Mouse (Mus musculus): ENCODE data around the gene Gpr157. TPM values are rescaled to one million over a fixed set of nuclear protein-coding genes. Genes with fewer than 3 reads are reported as not detected.

Gene Gpr157
- polyA plus RNA-seq, 1 experiment from 2014 or later: 1.6 TPM

- TF ChIP-seq EP300 (IDR thresholded peaks at IDR 0.05) (no peak), CTCF (IDR thresholded peaks at IDR 0.05) (no peak)
- no peak for ATAC-seq
- no peak overlapping the region for H3K4me3 ChIP-seq (ENCODE audit: low read depth, low read length)
- no peaks in the 10 kb centered on the region for H3K36me3 ChIP-seq (ENCODE audit: insufficient read depth, low read length)
- DNase-seq (ENCODE audit: low spot score): peak; percentile 33
- H3K27ac ChIP-seq (ENCODE audit: low read length): no peak overlapping the region
- H3K4me1 ChIP-seq (ENCODE audit: insufficient read depth, low read depth, low read length): no peaks in the 10 kb centered on the region; the same call in 1 of the 2 replicates
- no peak overlapping the region for H3K9ac ChIP-seq (replicated peaks; ENCODE audit: low read depth)
- no peaks in the 10 kb centered on the region for H3K27me3 ChIP-seq (replicated peaks; ENCODE audit: insufficient read depth, low read length)
- 44% methylated on average over 14 of the region's 14 CpGs for WGBS
- no peaks in the 10 kb centered on the region for H3K9me3 ChIP-seq (ENCODE audit: low read length)
- H3K4me2 ChIP-seq (replicated peaks; ENCODE audit: low read depth, low read length): 0 out of 2 replicates have a peak overlapping the region, but pooled peaks have one; percentile 8
These were observed 32.5 kb downstream of the Gpr157 start for GRCm38 (mm10) chr4:150119640-150120039.

- 25% methylated on average over 15 of the region's 15 CpGs for WGBS
- Histone ChIP-seq H3K9me3 (ENCODE audit: low read length) (no peaks in the 10 kb centered on the region), H3K27me3 (replicated peaks; ENCODE audit: insufficient read depth, low read length) (no peaks in the 10 kb centered on the region), H3K9ac (replicated peaks; ENCODE audit: low read depth) (no peak overlapping the region), H3K36me3 (ENCODE audit: insufficient read depth, low read length) (no peaks in the 10 kb centered on the region), H3K4me1 (ENCODE audit: insufficient read depth, low read depth, low read length) (no peaks in the 10 kb centered on the region; the same call in 1 of the 2 replicates), H3K4me2 (replicated peaks; ENCODE audit: low read depth, low read length) (no peak overlapping the region), H3K4me3 (ENCODE audit: low read depth, low read length) (no peak overlapping the region), H3K27ac (ENCODE audit: low read length) (no peak overlapping the region)
- TF ChIP-seq EP300 (IDR thresholded peaks at IDR 0.05): 0 out of 2 replicates have a peak, but pooled peaks have one; percentile 35
- peak; percentile 41 for TF ChIP-seq CTCF (IDR thresholded peaks at IDR 0.05)
- DNase-seq (ENCODE audit: low spot score): peak; percentile 84
- ATAC-seq: peak; percentile 87
These were observed 33.1 kb downstream of the Gpr157 start for GRCm38 (mm10) chr4:150120173-150120833.

- no peaks in the 10 kb centered on the region for H3K9me3 ChIP-seq (ENCODE audit: low read length)
- no peak overlapping the region for H3K27ac ChIP-seq (ENCODE audit: low read length)
- TF ChIP-seq EP300 (IDR thresholded peaks at IDR 0.05) (no peak), CTCF (IDR thresholded peaks at IDR 0.05) (no peak)
- H3K27me3 ChIP-seq (replicated peaks; ENCODE audit: insufficient read depth, low read length): no peaks in the 10 kb centered on the region
- no peaks in the 10 kb centered on the region; the same call in 1 of the 2 replicates for H3K4me1 ChIP-seq (ENCODE audit: insufficient read depth, low read depth, low read length)
- WGBS: 69% methylated on average over 8 of the region's 8 CpGs
- DNase-seq (ENCODE audit: low spot score): no peak
- H3K36me3 ChIP-seq (ENCODE audit: insufficient read depth, low read length): no peaks in the 10 kb centered on the region
- H3K4me2 ChIP-seq (replicated peaks; ENCODE audit: low read depth, low read length): no peak overlapping the region
- H3K4me3 ChIP-seq (ENCODE audit: low read depth, low read length): no peak overlapping the region
- no peak for ATAC-seq
- no peak overlapping the region for H3K9ac ChIP-seq (replicated peaks; ENCODE audit: low read depth)
These were observed 34.3 kb downstream of the Gpr157 start for GRCm38 (mm10) chr4:150121430-150121829.

- Histone ChIP-seq H3K4me2 (replicated peaks; ENCODE audit: low read depth, low read length) (no peak overlapping the region), H3K36me3 (ENCODE audit: insufficient read depth, low read length) (no peaks in the 10 kb centered on the region), H3K9me3 (ENCODE audit: low read length) (no peaks in the 10 kb centered on the region), H3K27ac (ENCODE audit: low read length) (no peak overlapping the region), H3K4me1 (ENCODE audit: insufficient read depth, low read depth, low read length) (no peaks in the 10 kb centered on the region; the same call in 1 of the 2 replicates), H3K4me3 (ENCODE audit: low read depth, low read length) (no peak overlapping the region), H3K9ac (replicated peaks; ENCODE audit: low read depth) (no peak overlapping the region), H3K27me3 (replicated peaks; ENCODE audit: insufficient read depth, low read length) (no peaks in the 10 kb centered on the region)
- DNase-seq (ENCODE audit: low spot score) (no peak), ATAC-seq (0 out of 2 replicates have a peak, but pooled peaks have one; percentile 6)
- 42% methylated on average over 3 of the region's 3 CpGs for WGBS
- TF ChIP-seq CTCF (IDR thresholded peaks at IDR 0.05) (no peak), EP300 (IDR thresholded peaks at IDR 0.05) (no peak)
These were observed 35.3 kb downstream of the Gpr157 start for GRCm38 (mm10) chr4:150122476-150122875.

- no peak for DNase-seq (ENCODE audit: low spot score)
- H3K27me3 ChIP-seq (replicated peaks; ENCODE audit: insufficient read depth, low read length): no peaks in the 10 kb centered on the region
- no peak overlapping the region for H3K9ac ChIP-seq (replicated peaks; ENCODE audit: low read depth)
- no peak overlapping the region for H3K4me2 ChIP-seq (replicated peaks; ENCODE audit: low read depth, low read length)
- no peaks in the 10 kb centered on the region for H3K36me3 ChIP-seq (ENCODE audit: insufficient read depth, low read length)
- 90% methylated on average over 5 of the region's 5 CpGs for WGBS
- TF ChIP-seq CTCF (IDR thresholded peaks at IDR 0.05): no peak
- no peak for TF ChIP-seq EP300 (IDR thresholded peaks at IDR 0.05)
- no peak for ATAC-seq
- no peak overlapping the region for H3K4me3 ChIP-seq (ENCODE audit: low read depth, low read length)
- no peaks in the 10 kb centered on the region for H3K9me3 ChIP-seq (ENCODE audit: low read length)
- H3K4me1 ChIP-seq (ENCODE audit: insufficient read depth, low read depth, low read length): no peaks in the 10 kb centered on the region
- H3K27ac ChIP-seq (ENCODE audit: low read length): no peak overlapping the region
These were observed 39.2 kb downstream of the Gpr157 start for GRCm38 (mm10) chr4:150126373-150126772.

GRCm38 (mm10) chr4:150127894-150128293 is 40.7 kb downstream of the Gpr157 start:
- Histone ChIP-seq H3K36me3 (ENCODE audit: insufficient read depth, low read length) (no peaks in the 10 kb centered on the region), H3K27me3 (replicated peaks; ENCODE audit: insufficient read depth, low read length) (no peaks in the 10 kb centered on the region), H3K27ac (ENCODE audit: low read length) (no peak overlapping the region), H3K4me3 (ENCODE audit: low read depth, low read length) (no peak overlapping the region), H3K9me3 (ENCODE audit: low read length) (no peaks in the 10 kb centered on the region), H3K9ac (replicated peaks; ENCODE audit: low read depth) (no peak overlapping the region), H3K4me2 (replicated peaks; ENCODE audit: low read depth, low read length) (no peak overlapping the region), H3K4me1 (ENCODE audit: insufficient read depth, low read depth, low read length) (no peaks in the 10 kb centered on the region)
- ATAC-seq: no peak
- WGBS: 86% methylated on average over 7 of the region's 7 CpGs
- no peak for DNase-seq (ENCODE audit: low spot score)
- no peak for TF ChIP-seq CTCF (IDR thresholded peaks at IDR 0.05)
- no peak for TF ChIP-seq EP300 (IDR thresholded peaks at IDR 0.05)

All from lung, postnatal 0 days (tissue).